Mouse (Mus musculus) spleen, adult 2 months (tissue): ENCODE data around the gene Nufip1. TPM values are rescaled to one million over a fixed set of nuclear protein-coding genes. Genes with fewer than 3 reads are reported as not detected.

Source experiments
- DNase-seq, 2 experiments: peaks; one replicate each; pipeline versions ENCODE4 v3.0.0 to v3.0.0-alpha.2; 2012 to 2021; ENCODE audit warnings: low spot score in 2 of 2, low read depth in 1 of 2
- H3K27ac ChIP-seq: fragments of 200-500 bp; 2 replicates; pipeline ENCODE4 v1.5.1; 2012; ENCODE audit warnings: low read length, inconsistent platforms; ENCODE audit not compliant: insufficient read depth
- H3K27me3 ChIP-seq: fragments of 200-500 bp; 2 replicates; pipeline ENCODE4 v1.6.1; 2012; ENCODE audit warnings: mild to moderate bottlenecking, moderate library complexity, low read length, inconsistent platforms; ENCODE audit not compliant: control insufficient read depth, insufficient read depth
- H3K36me3 ChIP-seq: fragments of 200-500 bp; 2 replicates; pipeline ENCODE4 v1.6.1; 2012; ENCODE audit warnings: mild to moderate bottlenecking, low read length, inconsistent platforms; ENCODE audit not compliant: control insufficient read depth, insufficient read depth
- H3K4me1 ChIP-seq: fragments of 200-500 bp; 2 replicates; pipeline ENCODE4 v1.6.1; 2011; ENCODE audit warnings: inconsistent platforms; ENCODE audit not compliant: control insufficient read depth, insufficient read depth, insufficient read length
- H3K4me3 ChIP-seq: fragments of 200-500 bp; 2 replicates; pipeline ENCODE4 v1.5.1; 2011; ENCODE audit warnings: mild to moderate bottlenecking, inconsistent platforms; ENCODE audit not compliant: insufficient read depth, insufficient read length; ENCODE audit errors: extremely low read depth
- CTCF ChIP-seq: fragments of 200-500 bp; IDR thresholded peaks from 2 replicates; pipeline ENCODE4 v1.5.1; 2011; ENCODE audit warnings: mild to moderate bottlenecking, inconsistent platforms; ENCODE audit not compliant: insufficient read depth, insufficient read length, insufficient replicate concordance; ENCODE audit errors: extremely low read depth
- POLR2A ChIP-seq: fragments of 200-500 bp; IDR thresholded peaks from 2 replicates; pipeline ENCODE4 v1.6.1; 2011; ENCODE audit warnings: low read depth, low read length, inconsistent platforms
- WGBS: fragments of 180-500 bp; shearing (Covaris S2); methylation state at CpG from one replicate; pipeline ENCODE4 v1.1.7; 2018; 5-methylcytosine and 5-hydroxymethylcytosine counted together
- polyA plus RNA-seq: library from polyadenylated mRNA; depleted of rRNA; stranded (reverse); fragments of >200 nt; gene quantifications from 2 replicates; pipeline ENCODE4 v1.2.3, GENCODE M21; 2012

Nufip1 gene
- polyA plus RNA-seq, 1 experiment, result 2.6 TPM

DNA sequence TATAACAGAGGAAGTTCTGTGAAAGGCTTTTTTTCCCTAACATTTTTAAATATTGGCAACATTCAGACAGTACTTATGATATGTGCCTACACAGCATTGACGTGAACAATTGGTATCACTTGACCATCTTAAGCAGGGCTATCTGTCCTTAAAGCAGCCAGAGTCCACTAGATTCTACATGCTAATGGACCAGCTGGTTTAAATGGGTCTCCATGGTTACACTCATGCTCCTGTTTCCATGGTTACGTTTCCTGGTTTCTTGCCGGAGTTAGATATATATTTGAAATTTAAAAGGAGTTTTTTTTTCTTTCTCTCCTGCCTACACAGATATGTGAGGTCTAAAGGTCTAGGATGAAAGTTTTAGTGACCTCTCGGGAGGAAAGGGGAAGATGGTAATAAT, 34.1 kb upstream of the Nufip1 start:
- WGBS, result 67% methylated on average over 4 of the region's 4 CpGs
- Histone ChIP-seq H3K27ac (no peak overlapping the region), H3K27me3 (no peaks in the 10 kb centered on the region), H3K36me3 (no peaks in the 10 kb centered on the region), H3K4me1 (no peaks in the 10 kb centered on the region), H3K4me3 (no peak overlapping the region)
- no peak for DNase-seq
- TF ChIP-seq CTCF (no peak), POLR2A (no peak)

DNA sequence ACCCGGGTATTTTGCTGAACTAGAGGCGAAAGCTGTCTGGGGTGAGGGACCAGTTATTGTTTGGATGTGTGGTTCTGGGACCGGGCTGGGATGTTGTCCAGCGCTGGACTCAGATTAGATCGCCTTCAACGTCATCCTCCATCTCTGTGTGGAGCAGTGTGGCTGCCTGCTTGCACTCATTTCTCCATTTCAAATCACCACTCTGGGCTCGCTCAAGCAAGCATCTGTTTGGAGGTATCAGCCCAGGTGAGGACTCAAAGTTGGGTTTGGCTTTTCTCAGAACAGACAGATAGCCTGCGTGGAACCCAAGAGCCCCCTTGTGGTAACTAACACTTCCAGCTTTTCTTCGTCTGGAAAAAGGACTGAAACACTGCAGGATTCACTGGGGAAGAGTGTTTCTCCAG, 33.6 kb upstream of the Nufip1 start:
- no peak overlapping the region for H3K27ac ChIP-seq
- 54% methylated on average over 9 of the region's 9 CpGs for WGBS
- H3K4me3 ChIP-seq, result no peak overlapping the region
- H3K27me3 ChIP-seq, result no peaks in the 10 kb centered on the region
- no peaks in the 10 kb centered on the region for H3K4me1 ChIP-seq
- TF ChIP-seq POLR2A (no peak), CTCF (peak; percentile 34; the same call in 1 of the 2 replicates)
- H3K36me3 ChIP-seq, result no peaks in the 10 kb centered on the region
- no peak for DNase-seq

DNA sequence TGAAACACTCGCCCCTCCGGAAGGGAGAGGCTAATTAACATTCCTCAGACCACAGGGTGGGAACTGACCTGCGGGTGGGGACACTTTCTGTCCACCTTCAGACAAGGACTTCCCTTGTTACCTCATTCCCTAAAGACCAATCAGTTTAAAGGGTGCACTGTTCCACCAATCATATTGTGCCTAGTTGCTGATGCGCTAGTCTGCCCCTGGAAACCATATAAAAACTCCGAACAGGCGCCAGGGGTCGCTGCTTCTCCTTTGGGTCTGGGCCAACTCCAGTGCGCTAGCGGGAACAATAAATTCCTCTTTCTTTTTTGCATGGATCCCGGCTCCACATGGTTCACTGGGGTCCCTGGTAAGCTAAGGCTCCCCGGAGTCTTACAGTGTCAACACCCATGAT, 29.2 kb upstream of the Nufip1 start:
- no peak for DNase-seq
- H3K27ac ChIP-seq, result no peak overlapping the region
- WGBS, result 86% methylated on average over 11 of the region's 11 CpGs

DNA sequence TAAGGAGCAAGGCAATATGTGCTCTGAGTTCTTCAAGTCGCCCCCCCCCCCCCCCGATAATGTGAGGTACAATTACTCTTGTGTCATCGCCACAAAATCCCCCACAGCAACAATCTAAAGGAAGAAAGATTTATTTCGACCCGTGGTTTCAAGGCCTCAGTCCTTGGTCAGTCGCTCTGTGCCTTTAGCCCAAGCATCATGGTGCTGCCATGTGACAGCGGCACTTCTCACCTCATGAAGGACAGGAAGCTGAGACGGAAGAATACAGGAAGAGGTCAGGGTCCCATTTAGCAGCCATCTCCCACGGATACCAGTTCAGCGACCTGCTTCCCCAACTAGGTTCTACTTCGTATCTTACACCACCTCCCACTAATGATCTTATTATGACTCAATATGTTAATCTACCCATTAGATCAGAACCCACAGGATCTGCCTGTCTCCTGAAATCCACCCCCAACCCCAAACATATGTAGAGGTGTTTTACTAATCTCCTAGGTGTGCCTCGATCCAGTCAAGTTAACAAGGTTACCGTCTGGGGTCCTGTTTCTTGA, 28.5 kb upstream of the Nufip1 start:
- DNase-seq, result no peak
- Histone ChIP-seq H3K27me3 (no peaks in the 10 kb centered on the region), H3K4me3 (no peak overlapping the region), H3K27ac (no peak overlapping the region), H3K4me1 (no peaks in the 10 kb centered on the region), H3K36me3 (peaks cover 4% of the 10 kb centered on the region; the same call in 1 of the 2 replicates)
- TF ChIP-seq CTCF (no peak), POLR2A (no peak)
- WGBS, result 79% methylated on average over 13 of the region's 13 CpGs

More for the DNA sequence above, 29.2 kb upstream of the Nufip1 start:
- Histone ChIP-seq H3K4me1 (no peaks in the 10 kb centered on the region), H3K27me3 (no peaks in the 10 kb centered on the region), H3K36me3 (no peaks in the 10 kb centered on the region), H3K4me3 (no peak overlapping the region)
- TF ChIP-seq CTCF (no peak), POLR2A (no peak)

DNA sequence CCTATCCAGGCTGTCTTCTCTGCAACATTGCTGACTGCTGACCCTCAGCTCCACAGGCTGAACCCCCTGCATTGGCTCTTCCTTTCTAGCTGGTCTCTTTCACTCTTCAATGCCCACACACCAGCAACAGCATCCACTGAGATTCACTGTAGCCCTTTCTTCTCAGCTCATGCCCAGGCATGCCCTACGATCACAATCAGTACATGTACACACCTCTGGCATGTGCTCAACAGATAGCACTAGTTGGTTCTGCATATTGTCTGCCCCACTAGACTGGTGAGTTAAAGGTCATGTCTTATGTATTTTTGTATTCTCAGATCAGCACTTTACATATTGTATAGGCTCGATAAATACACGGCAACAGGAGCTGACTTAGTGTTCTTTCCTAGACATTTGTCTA, 26.5 kb upstream of the Nufip1 start:
- no peak for DNase-seq
- Histone ChIP-seq H3K4me3 (no peak overlapping the region), H3K27ac (no peak overlapping the region), H3K27me3 (no peaks in the 10 kb centered on the region), H3K36me3 (peaks cover 4% of the 10 kb centered on the region; the same call in 1 of the 2 replicates), H3K4me1 (no peaks in the 10 kb centered on the region)
- no peak for TF ChIP-seq POLR2A
- TF ChIP-seq CTCF, result no peak
- 76% methylated on average over 3 of the region's 3 CpGs for WGBS

DNA sequence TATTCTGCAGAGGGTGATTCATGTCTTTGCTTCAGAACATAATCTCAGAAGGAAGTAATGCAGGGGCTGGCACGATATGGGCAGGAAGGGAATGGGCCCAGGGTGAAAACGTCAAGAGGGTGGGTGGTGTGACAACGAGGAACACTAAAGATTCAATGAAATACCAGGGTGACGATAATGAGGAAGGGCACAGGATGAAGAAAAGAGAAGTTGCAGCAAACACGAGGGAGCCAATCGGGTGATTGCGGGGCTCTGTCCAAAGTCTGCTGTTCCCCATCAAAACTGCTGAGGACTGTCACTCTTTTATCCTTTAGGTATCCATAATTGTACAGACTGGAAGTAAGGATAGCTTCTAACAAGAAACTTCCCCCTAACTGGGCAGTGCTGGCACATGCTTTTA, 13.4 kb upstream of the Nufip1 start:
- Histone ChIP-seq H3K27me3 (no peaks in the 10 kb centered on the region), H3K36me3 (peaks cover 39% of the 10 kb centered on the region), H3K4me3 (no peak overlapping the region), H3K4me1 (no peaks in the 10 kb centered on the region), H3K27ac (no peak overlapping the region)
- DNase-seq, result no peak
- 69% methylated on average over 7 of the region's 7 CpGs for WGBS
- TF ChIP-seq POLR2A (no peak), CTCF (no peak)

DNA sequence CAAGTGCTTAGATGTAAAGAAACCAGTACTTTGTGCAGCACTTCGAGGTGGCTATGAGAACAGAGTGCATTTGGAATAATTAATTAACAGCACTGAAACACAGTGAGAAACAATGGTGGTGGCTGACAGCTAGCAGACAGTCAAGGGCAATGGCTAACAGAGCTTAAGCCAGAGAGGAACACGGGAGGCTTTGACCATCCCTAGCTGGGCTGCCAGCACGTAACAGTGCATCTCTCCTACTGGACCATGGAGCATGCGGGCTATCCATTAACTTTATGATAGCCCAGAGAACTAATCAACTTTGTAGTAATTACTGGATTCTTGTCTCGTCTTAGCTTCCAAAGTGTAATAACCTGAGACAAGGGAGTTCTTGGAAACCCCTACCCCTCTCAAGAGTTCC, 12.9 kb upstream of the Nufip1 start:
- TF ChIP-seq CTCF (no peak), POLR2A (no peak)
- Histone ChIP-seq H3K4me3 (no peak overlapping the region), H3K36me3 (peaks cover 37% of the 10 kb centered on the region), H3K27me3 (no peaks in the 10 kb centered on the region), H3K4me1 (no peaks in the 10 kb centered on the region), H3K27ac (no peak overlapping the region)
- 96% methylated on average over 5 of the region's 5 CpGs for WGBS
- no peak for DNase-seq
